Mouse (Mus musculus) limb, embryonic 10.5 days (tissue): ENCODE measurements around the gene Krtap8-1. TPM values are rescaled to one million over a fixed set of nuclear protein-coding genes. Genes with fewer than 3 reads are reported as not detected.

ENCODE experiments used
- DNase-seq: peaks from one replicate; pipeline ENCODE4 v3.0.0-alpha.2; 2017; ENCODE audit warnings: low spot score
- H3K27ac ChIP-seq: fragments of 300-500 bp; sonication (generic); 2 replicates; pipeline ENCODE4 v1.5.1; 2016; ENCODE audit warnings: mild to moderate bottlenecking
- H3K27me3 ChIP-seq: fragments of 300-500 bp; sonication (generic); 2 replicates; pipeline ENCODE4 v1.6.1; 2016; ENCODE audit warnings: low read depth, mild to moderate bottlenecking; ENCODE audit not compliant: poor library complexity, severe bottlenecking
- H3K36me3 ChIP-seq: fragments of 300-500 bp; sonication (generic); 2 replicates; pipeline ENCODE4 v1.6.1; 2016; ENCODE audit warnings: mild to moderate bottlenecking, moderate library complexity
- H3K4me1 ChIP-seq: fragments of 300-500 bp; sonication (generic); 2 replicates; pipeline ENCODE4 v1.6.1; 2016
- H3K4me3 ChIP-seq: fragments of 300-500 bp; sonication (generic); 2 replicates; pipeline ENCODE4 v1.5.1; 2016; ENCODE audit warnings: mild to moderate bottlenecking, moderate library complexity
- H3K9me3 ChIP-seq: fragments of 300-500 bp; sonication (generic); replicated peaks from 2 replicates; pipeline ENCODE4 v1.6.1; 2016; ENCODE audit warnings: mild to moderate bottlenecking
- WGBS: fragments of 180-500 bp; shearing (Covaris S2); methylation state at CpG from one replicate; pipeline ENCODE4 v1.1.7; 2016; 5-methylcytosine and 5-hydroxymethylcytosine counted together
- polyA plus RNA-seq: library from polyadenylated mRNA; unstranded; fragments of >200 nt; fragmentation: Nextera tagmentation; extraction: Ambion mirVana; gene quantifications from 2 replicates; pipeline ENCODE4 v1.2.1, GENCODE M21; 2016

The Krtap8-1 gene
- polyA plus RNA-seq: not detected in 2 replicates

GRCm38 (mm10) chr16:89487852-89488251 is at the start of gene Krtap8-1:
Krtap8-1 (minus strand) TSS chr16:89487952.
- no peak within 1 kb of the TSS for H3K4me3 ChIP-seq
- no peaks in the 10 kb centered on the region for H3K4me1 ChIP-seq
- no peak within 1 kb of the TSS for H3K27ac ChIP-seq
- H3K27me3 ChIP-seq: no peaks in the 10 kb centered on the region
- no peaks in the 10 kb centered on the region for H3K9me3 ChIP-seq
- no peaks in the 10 kb centered on the region for H3K36me3 ChIP-seq
- WGBS: 88% methylated on average over 7 of the region's 7 CpGs
- no peak for DNase-seq

- no peak for DNase-seq
- Histone ChIP-seq H3K36me3 (no peaks in the 10 kb centered on the region), H3K9me3 (no peaks in the 10 kb centered on the region), H3K4me1 (no peaks in the 10 kb centered on the region), H3K27me3 (no peaks in the 10 kb centered on the region), H3K4me3 (no peak overlapping the region), H3K27ac (no peak overlapping the region)
- 96% methylated on average over 6 of the region's 6 CpGs for WGBS
Measured at GRCm38 (mm10) chr16:89537349-89537748, 49.6 kb upstream of the Krtap8-1 start.

- WGBS: 69% methylated on average over 7 of the region's 7 CpGs
- Histone ChIP-seq H3K36me3 (no peaks in the 10 kb centered on the region), H3K9me3 (no peaks in the 10 kb centered on the region), H3K27ac (no peak overlapping the region), H3K4me3 (no peak overlapping the region), H3K27me3 (no peaks in the 10 kb centered on the region), H3K4me1 (no peaks in the 10 kb centered on the region)
- DNase-seq: no peak
Measured at GRCm38 (mm10) chr16:89530547-89530946, 42.8 kb upstream of the Krtap8-1 start.

DNA sequence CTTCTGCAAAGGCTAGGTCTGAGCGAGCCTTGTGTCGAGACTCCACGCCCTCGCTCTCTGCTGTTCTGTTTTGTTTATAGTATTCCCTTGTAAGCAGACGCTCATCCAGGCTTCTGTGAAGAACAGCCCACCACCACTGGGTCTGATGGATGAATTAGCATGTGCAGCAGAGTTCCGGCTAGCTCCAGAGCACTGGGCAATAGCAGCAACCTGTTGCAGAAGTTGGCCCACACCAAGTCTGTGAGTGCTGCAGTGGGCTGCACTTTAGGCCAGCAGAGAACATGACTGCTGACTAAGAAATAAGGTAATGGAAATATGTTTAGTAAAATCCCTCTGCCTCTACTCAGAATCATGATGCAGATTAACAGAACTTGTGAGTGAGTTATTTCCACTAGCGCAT is 42.1 kb upstream of the Krtap8-1 start:
- Histone ChIP-seq H3K36me3 (no peaks in the 10 kb centered on the region), H3K4me1 (no peaks in the 10 kb centered on the region), H3K4me3 (no peak overlapping the region), H3K27me3 (no peaks in the 10 kb centered on the region), H3K9me3 (no peaks in the 10 kb centered on the region), H3K27ac (no peak overlapping the region)
- no peak for DNase-seq
- 68% methylated on average over 7 of the region's 7 CpGs for WGBS

DNA sequence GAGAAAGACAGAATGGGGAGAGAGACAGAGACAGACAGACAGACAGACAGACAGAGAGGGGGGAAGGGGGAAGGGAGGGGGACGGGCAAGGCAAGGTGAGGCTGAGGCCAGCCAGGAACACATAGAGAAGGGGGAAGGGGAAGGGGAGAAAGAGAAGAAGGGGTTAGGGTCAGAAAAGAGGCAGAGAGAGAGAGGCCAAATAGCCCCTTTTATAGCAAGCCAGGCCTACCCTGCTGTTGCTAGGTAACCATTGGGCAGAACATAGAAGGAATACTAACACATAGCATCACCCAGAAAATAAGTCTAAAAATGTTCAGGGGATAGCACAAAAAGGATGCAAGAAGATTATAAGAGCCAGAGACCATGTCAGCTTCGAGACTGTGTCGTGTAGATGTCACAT is 40.6 kb upstream of the Krtap8-1 start:
- no peak overlapping the region for H3K27ac ChIP-seq
- no peak overlapping the region for H3K4me3 ChIP-seq
- H3K36me3 ChIP-seq: no peaks in the 10 kb centered on the region
- no peaks in the 10 kb centered on the region for H3K9me3 ChIP-seq
- no peak for DNase-seq
- 90% methylated on average over 3 of the region's 3 CpGs for WGBS
- H3K27me3 ChIP-seq: no peaks in the 10 kb centered on the region
- H3K4me1 ChIP-seq: no peaks in the 10 kb centered on the region

DNA sequence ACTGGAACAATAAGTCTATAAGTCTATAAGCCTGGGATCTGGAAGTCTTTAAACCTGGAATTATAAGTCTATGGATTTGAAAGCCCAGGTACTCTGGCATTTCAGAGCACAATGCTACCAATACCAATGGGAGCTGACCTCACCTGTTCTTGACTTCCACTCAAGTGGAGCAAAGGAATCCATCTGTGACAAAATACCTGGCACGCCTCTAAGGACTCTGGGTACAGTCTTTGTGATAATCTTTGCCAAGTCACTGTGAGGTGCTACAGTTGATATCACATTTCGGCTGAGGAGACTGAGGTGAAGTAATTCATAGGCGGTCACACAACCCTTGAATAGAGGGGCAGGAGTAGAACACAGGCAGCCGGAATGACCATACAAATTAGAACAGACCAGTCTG is 33.2 kb upstream of the Krtap8-1 start:
- Histone ChIP-seq H3K36me3 (no peaks in the 10 kb centered on the region), H3K4me3 (no peak overlapping the region), H3K4me1 (no peaks in the 10 kb centered on the region), H3K27me3 (no peaks in the 10 kb centered on the region), H3K9me3 (no peaks in the 10 kb centered on the region), H3K27ac (no peak overlapping the region)
- DNase-seq: no peak
- 91% methylated on average over 4 of the region's 4 CpGs for WGBS

GRCm38 (mm10) chr16:89520555-89520954 is 32.8 kb upstream of the Krtap8-1 start:
- H3K9me3 ChIP-seq: no peaks in the 10 kb centered on the region
- 95% methylated on average over 2 of the region's 2 CpGs for WGBS
- no peaks in the 10 kb centered on the region for H3K36me3 ChIP-seq
- H3K4me3 ChIP-seq: no peak overlapping the region
- no peaks in the 10 kb centered on the region for H3K27me3 ChIP-seq
- H3K27ac ChIP-seq: no peak overlapping the region
- H3K4me1 ChIP-seq: no peaks in the 10 kb centered on the region
- no peak for DNase-seq

GRCm38 (mm10) chr16:89520091-89520490 is 32.3 kb upstream of the Krtap8-1 start:
- no peaks in the 10 kb centered on the region for H3K4me1 ChIP-seq
- no peak overlapping the region for H3K27ac ChIP-seq
- no peaks in the 10 kb centered on the region for H3K9me3 ChIP-seq
- WGBS: 94% methylated on average over 6 of the region's 6 CpGs
- no peak overlapping the region for H3K4me3 ChIP-seq
- no peaks in the 10 kb centered on the region for H3K36me3 ChIP-seq
- no peak for DNase-seq
- no peaks in the 10 kb centered on the region for H3K27me3 ChIP-seq

- no peaks in the 10 kb centered on the region for H3K4me1 ChIP-seq
- H3K4me3 ChIP-seq: no peak overlapping the region
- 63% methylated on average over 9 of the region's 9 CpGs for WGBS
- no peak overlapping the region for H3K27ac ChIP-seq
- no peaks in the 10 kb centered on the region for H3K9me3 ChIP-seq
- peak; percentile 53 for DNase-seq
- no peaks in the 10 kb centered on the region for H3K36me3 ChIP-seq
- no peaks in the 10 kb centered on the region for H3K27me3 ChIP-seq
Measured at GRCm38 (mm10) chr16:89517635-89518034, 29.9 kb upstream of the Krtap8-1 start.

- 90% methylated on average over 7 of the region's 7 CpGs for WGBS
Measured at GRCm38 (mm10) chr16:89513431-89513830, 25.7 kb upstream of the Krtap8-1 start.

GRCm38 (mm10) chr16:89508223-89508622 is 20.5 kb upstream of the Krtap8-1 start, which contains the start of gene Krtap7-1:
Krtap7-1 (minus strand) TSS chr16:89508323.
- Histone ChIP-seq H3K36me3 (no peaks in the 10 kb centered on the region), H3K4me1 (no peaks in the 10 kb centered on the region), H3K27me3 (no peaks in the 10 kb centered on the region), H3K27ac (no peak within 1 kb of the TSS), H3K4me3 (no peak within 1 kb of the TSS), H3K9me3 (no peaks in the 10 kb centered on the region)
- DNase-seq: no peak
- WGBS: 92% methylated on average over 4 of the region's 4 CpGs

More at GRCm38 (mm10) chr16:89513431-89513830, 25.7 kb upstream of the Krtap8-1 start:
- H3K4me1 ChIP-seq: no peaks in the 10 kb centered on the region
- H3K36me3 ChIP-seq: no peaks in the 10 kb centered on the region
- H3K27ac ChIP-seq: no peak overlapping the region
- no peaks in the 10 kb centered on the region for H3K27me3 ChIP-seq
- H3K9me3 ChIP-seq: no peaks in the 10 kb centered on the region
- DNase-seq: no peak
- no peak overlapping the region for H3K4me3 ChIP-seq

DNA sequence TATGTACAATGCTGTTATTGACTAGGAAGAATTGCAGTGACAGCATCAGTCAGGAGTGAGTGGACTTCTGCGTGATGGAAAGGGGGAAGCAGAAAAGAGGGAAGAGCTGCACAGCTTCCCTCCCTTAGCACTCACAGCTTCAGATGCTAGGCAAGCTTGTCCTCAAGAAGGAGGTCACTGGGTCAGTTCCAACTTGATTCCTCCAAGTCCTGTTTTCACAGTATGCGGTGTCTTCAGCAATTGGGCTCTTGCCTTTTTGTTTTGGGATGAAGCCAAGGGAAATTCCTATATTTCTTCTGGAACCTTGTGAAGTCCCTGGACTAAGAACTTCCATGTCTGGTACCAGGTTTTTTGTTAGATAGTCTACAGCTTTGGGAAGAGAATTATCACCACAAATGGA is 15.8 kb upstream of the Krtap8-1 start:
- H3K27me3 ChIP-seq: no peaks in the 10 kb centered on the region
- 92% methylated on average over 2 of the region's 2 CpGs for WGBS
- no peaks in the 10 kb centered on the region for H3K4me1 ChIP-seq
- no peaks in the 10 kb centered on the region for H3K9me3 ChIP-seq
- no peak overlapping the region for H3K4me3 ChIP-seq
- no peak overlapping the region for H3K27ac ChIP-seq
- H3K36me3 ChIP-seq: no peaks in the 10 kb centered on the region
- no peak for DNase-seq

DNA sequence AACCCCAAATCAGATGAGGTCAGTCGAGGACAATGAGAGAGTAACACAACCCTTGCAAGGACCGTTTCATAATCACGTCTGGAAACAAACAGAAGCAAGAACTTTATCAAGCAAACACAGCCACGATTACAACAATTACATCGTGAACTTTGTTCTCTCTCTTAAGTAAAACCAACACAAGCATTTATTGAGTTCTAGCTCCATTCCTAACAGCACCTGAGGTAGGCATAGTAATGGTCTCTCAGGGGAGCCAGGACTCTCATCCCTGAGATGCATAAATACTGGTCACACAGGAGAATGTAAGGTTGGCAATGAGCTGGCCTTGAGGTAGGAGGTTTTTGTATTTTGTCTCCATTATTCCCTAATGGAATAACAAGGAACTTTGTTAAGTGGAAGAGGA is 14.1 kb upstream of the Krtap8-1 start:
- H3K27ac ChIP-seq: no peak overlapping the region
- no peak for DNase-seq
- H3K4me1 ChIP-seq: no peaks in the 10 kb centered on the region
- no peaks in the 10 kb centered on the region for H3K36me3 ChIP-seq
- H3K9me3 ChIP-seq: no peaks in the 10 kb centered on the region
- 84% methylated on average over 5 of the region's 5 CpGs for WGBS
- no peak overlapping the region for H3K4me3 ChIP-seq
- no peaks in the 10 kb centered on the region for H3K27me3 ChIP-seq

DNA sequence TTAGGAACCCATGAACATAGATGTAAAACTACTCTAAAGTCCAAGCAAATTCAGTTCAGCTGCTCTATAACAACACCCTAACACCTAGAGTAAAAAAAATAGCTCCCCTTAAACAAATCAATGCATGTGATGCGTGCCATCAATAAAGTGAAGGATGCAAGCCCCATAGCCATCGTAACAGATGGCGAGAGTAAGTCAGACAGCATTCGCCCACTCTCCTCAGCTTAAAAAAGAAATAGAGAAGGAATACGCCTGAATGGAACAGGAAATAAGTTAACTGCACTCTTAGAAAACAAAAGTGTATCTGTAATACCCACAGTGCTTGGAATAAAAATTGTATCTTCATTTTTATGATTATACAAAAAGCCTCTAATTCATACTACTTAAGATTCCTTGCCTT is 9.2 kb upstream of the Krtap8-1 start:
- Histone ChIP-seq H3K27me3 (no peaks in the 10 kb centered on the region), H3K9me3 (no peaks in the 10 kb centered on the region), H3K27ac (no peak overlapping the region), H3K4me1 (no peaks in the 10 kb centered on the region), H3K4me3 (no peak overlapping the region), H3K36me3 (no peaks in the 10 kb centered on the region)
- no peak for DNase-seq
- 91% methylated on average over 5 of the region's 5 CpGs for WGBS
